Mouse (Mus musculus) neural tube, embryonic 14.5 days (tissue): ENCODE measurements around the gene Slc16a2. TPM values are rescaled to one million over a fixed set of nuclear protein-coding genes. Genes with fewer than 3 reads are reported as not detected.
A peak's percentile ranks its signal among the peaks of the same experiment; 100 is the strongest.

Experiments
- ATAC-seq: fragments of 200-750 bp; cut with Nextera tagmentation; 2 replicates; pipeline ENCODE4 v1.8.0; 2017; ENCODE audit warnings: low read depth, mild to moderate bottlenecking, moderate TSS enrichment, moderate library complexity
- H3K27ac ChIP-seq: fragments of 300-500 bp; sonication (generic); 2 replicates; pipeline ENCODE4 v1.5.1; 2014; ENCODE audit warnings: low read depth, mild to moderate bottlenecking, control low read depth, low read length, moderate library complexity, mixed read lengths
- H3K27me3 ChIP-seq: fragments of 300-500 bp; sonication (generic); 2 replicates; pipeline ENCODE4 v1.6.1; 2014; ENCODE audit warnings: low read length; ENCODE audit not compliant: control insufficient read depth, insufficient read depth
- H3K36me3 ChIP-seq: fragments of 300-500 bp; sonication (generic); 2 replicates; pipeline ENCODE4 v1.6.1; 2014; ENCODE audit warnings: low read length, mixed read lengths; ENCODE audit not compliant: control insufficient read depth, insufficient read depth
- H3K4me1 ChIP-seq: fragments of 300-500 bp; sonication (generic); 2 replicates; pipeline ENCODE4 v1.6.1; 2014; ENCODE audit warnings: low read length; ENCODE audit not compliant: control insufficient read depth, insufficient read depth
- H3K4me2 ChIP-seq: fragments of 300-500 bp; sonication (generic); 2 replicates; pipeline ENCODE4 v1.6.1; 2014; ENCODE audit warnings: mild to moderate bottlenecking, low read depth, low read length, control low read depth
- H3K4me3 ChIP-seq: fragments of 300-500 bp; sonication (generic); 2 replicates; pipeline ENCODE4 v1.5.1; 2014; ENCODE audit warnings: low read depth, low read length, control low read depth, mixed read lengths
- H3K9ac ChIP-seq: fragments of 300-500 bp; sonication (generic); replicated peaks from 2 replicates; pipeline ENCODE4 v1.6.1; 2014; ENCODE audit warnings: low read depth, mild to moderate bottlenecking, control low read depth, low read length, mixed read lengths
- H3K9me3 ChIP-seq: fragments of 300-500 bp; sonication (generic); 2 replicates; pipeline ENCODE4 v1.6.1; 2016; ENCODE audit warnings: low read length; ENCODE audit not compliant: control insufficient read depth
- WGBS: fragments of 180-500 bp; shearing (Covaris S2); extraction: QIAGEN DNeasy Blood & Tissue Kit; methylation state at CpG from one replicate; pipeline ENCODE4 v1.1.7; 2014; 5-methylcytosine and 5-hydroxymethylcytosine counted together
- polyA plus RNA-seq: library from polyadenylated mRNA; unstranded; fragments of >200 nt; fragmentation: Nextera tagmentation; extraction: Ambion mirVana; gene quantifications from 2 replicates; pipeline ENCODE4 v1.2.1, GENCODE M21; 2014

Slc16a2 gene
- polyA plus RNA-seq, 1 experiment from 2014 or later, result 25.2 TPM

- Histone ChIP-seq H3K4me2 (peak overlapping the region; percentile 68), H3K36me3 (no peaks in the 10 kb centered on the region), H3K4me3 (no peak overlapping the region), H3K9me3 (no peaks in the 10 kb centered on the region), H3K27me3 (peaks cover 21% of the 10 kb centered on the region), H3K4me1 (no peaks in the 10 kb centered on the region), H3K9ac (no peak overlapping the region), H3K27ac (no peak overlapping the region)
- 55% methylated on average over 6 of the region's 6 CpGs for WGBS
- ATAC-seq, result no peak
Measured at GRCm38 (mm10) chrX:103819253-103819652, 2.5 kb downstream of the Slc16a2 start.

GRCm38 (mm10) chrX:103812690-103813089, 9.1 kb downstream of the Slc16a2 start:
- H3K27me3 ChIP-seq, result peaks cover 17% of the 10 kb centered on the region
- 70% methylated on average over 1 of the region's 1 CpGs for WGBS

GRCm38 (mm10) chrX:103810483-103810882, 11.3 kb downstream of the Slc16a2 start:
- no peak overlapping the region for H3K9ac ChIP-seq
- no peaks in the 10 kb centered on the region for H3K36me3 ChIP-seq
- no peak overlapping the region for H3K27ac ChIP-seq
- no peaks in the 10 kb centered on the region for H3K4me1 ChIP-seq
- ATAC-seq, result no peak
- WGBS, result 83% methylated on average over 1 of the region's 1 CpGs
- H3K4me2 ChIP-seq, result no peak overlapping the region
- no peak overlapping the region for H3K4me3 ChIP-seq
- H3K9me3 ChIP-seq, result no peaks in the 10 kb centered on the region
- peaks cover 15% of the 10 kb centered on the region for H3K27me3 ChIP-seq

More at GRCm38 (mm10) chrX:103812690-103813089, 9.1 kb downstream of the Slc16a2 start:
- no peaks in the 10 kb centered on the region for H3K36me3 ChIP-seq
- no peaks in the 10 kb centered on the region for H3K4me1 ChIP-seq
- H3K9me3 ChIP-seq, result no peaks in the 10 kb centered on the region
- no peak for ATAC-seq
- no peak overlapping the region for H3K4me2 ChIP-seq
- no peak overlapping the region for H3K4me3 ChIP-seq
- no peak overlapping the region for H3K27ac ChIP-seq
- H3K9ac ChIP-seq, result no peak overlapping the region

GRCm38 (mm10) chrX:103806373-103806772, 15.4 kb downstream of the Slc16a2 start:
- no peak overlapping the region for H3K9ac ChIP-seq
- H3K4me1 ChIP-seq, result no peaks in the 10 kb centered on the region
- H3K27ac ChIP-seq, result no peak overlapping the region
- H3K4me3 ChIP-seq, result no peak overlapping the region
- no peaks in the 10 kb centered on the region for H3K36me3 ChIP-seq
- ATAC-seq, result no peak
- no peak overlapping the region for H3K4me2 ChIP-seq
- 90% methylated on average over 4 of the region's 4 CpGs for WGBS
- H3K27me3 ChIP-seq, result peaks cover 8% of the 10 kb centered on the region
- H3K9me3 ChIP-seq, result no peaks in the 10 kb centered on the region

GRCm38 (mm10) chrX:103796961-103797360, 24.8 kb downstream of the Slc16a2 start:
- Histone ChIP-seq H3K9ac (no peak overlapping the region), H3K36me3 (no peaks in the 10 kb centered on the region), H3K4me2 (no peak overlapping the region), H3K9me3 (no peaks in the 10 kb centered on the region), H3K27me3 (peaks cover 6% of the 10 kb centered on the region; the same call in 1 of the 2 replicates), H3K27ac (no peak overlapping the region), H3K4me1 (no peaks in the 10 kb centered on the region), H3K4me3 (no peak overlapping the region)
- WGBS, result 93% methylated on average over 1 of the region's 1 CpGs
- ATAC-seq, result no peak

GRCm38 (mm10) chrX:103795506-103795905, 26.3 kb downstream of the Slc16a2 start:
- peaks cover 13% of the 10 kb centered on the region for H3K27me3 ChIP-seq
- H3K9ac ChIP-seq, result no peak overlapping the region
- H3K27ac ChIP-seq, result no peak overlapping the region
- H3K9me3 ChIP-seq, result no peaks in the 10 kb centered on the region
- 54% methylated on average over 5 of the region's 5 CpGs for WGBS
- H3K4me3 ChIP-seq, result no peak overlapping the region
- no peaks in the 10 kb centered on the region for H3K36me3 ChIP-seq
- H3K4me1 ChIP-seq, result no peaks in the 10 kb centered on the region
- no peak overlapping the region for H3K4me2 ChIP-seq
- ATAC-seq, result no peak

GRCm38 (mm10) chrX:103791329-103791728, 30.5 kb downstream of the Slc16a2 start:
- Histone ChIP-seq H3K27ac (no peak overlapping the region), H3K27me3 (peaks cover 7% of the 10 kb centered on the region; the same call in 1 of the 2 replicates), H3K9ac (no peak overlapping the region), H3K4me1 (no peaks in the 10 kb centered on the region), H3K4me2 (no peak overlapping the region), H3K4me3 (no peak overlapping the region), H3K36me3 (no peaks in the 10 kb centered on the region), H3K9me3 (no peaks in the 10 kb centered on the region)
- ATAC-seq, result no peak
- 89% methylated on average over 2 of the region's 2 CpGs for WGBS

- Histone ChIP-seq H3K4me2 (no peak overlapping the region), H3K27ac (no peak overlapping the region), H3K9me3 (no peaks in the 10 kb centered on the region), H3K27me3 (no peaks in the 10 kb centered on the region; the same call in 1 of the 2 replicates), H3K4me1 (no peaks in the 10 kb centered on the region), H3K4me3 (no peak overlapping the region), H3K36me3 (no peaks in the 10 kb centered on the region), H3K9ac (no peak overlapping the region)
- WGBS, result 69% methylated on average over 2 of the region's 2 CpGs
- no peak for ATAC-seq
Measured at GRCm38 (mm10) chrX:103785681-103786080, 36.1 kb downstream of the Slc16a2 start.

GRCm38 (mm10) chrX:103776412-103776811, 45.4 kb downstream of the Slc16a2 start:
- ATAC-seq, result no peak
- H3K4me3 ChIP-seq, result no peak overlapping the region
- H3K4me2 ChIP-seq, result no peak overlapping the region
- H3K36me3 ChIP-seq, result no peaks in the 10 kb centered on the region
- no peaks in the 10 kb centered on the region for H3K9me3 ChIP-seq
- H3K27me3 ChIP-seq, result peaks cover 4% of the 10 kb centered on the region; the same call in 1 of the 2 replicates
- no peak overlapping the region for H3K27ac ChIP-seq
- H3K9ac ChIP-seq, result no peak overlapping the region
- H3K4me1 ChIP-seq, result no peaks in the 10 kb centered on the region
